Mouse (Mus musculus): ENCODE measurements at regions not wholly inside any gene's neighbourhood (a gene's known extent, or its start where the extent isn't known, plus 50 kb on each side); places are given as distances from the start of the nearest gene placed in this dataset.

DNA sequence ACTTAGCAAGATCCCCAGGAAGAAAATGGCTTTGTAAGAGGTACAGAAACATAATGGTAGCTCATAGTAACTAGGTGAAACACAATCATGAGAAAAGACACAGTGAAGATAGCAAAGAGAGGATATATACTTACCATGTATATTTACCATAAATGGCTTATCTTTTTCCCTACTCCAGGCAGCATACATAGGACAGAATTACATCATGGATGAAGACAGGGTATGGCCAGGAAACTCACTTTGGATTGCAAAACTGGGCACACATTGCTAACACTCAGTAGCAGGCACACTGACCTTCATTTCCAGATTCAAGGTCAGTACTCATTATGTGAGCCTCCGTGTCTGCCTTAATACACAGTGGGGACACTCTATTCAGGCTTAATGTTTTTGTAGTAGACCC, 1210.5 kb downstream of the Pcdh18 start:
- TF ChIP-seq CTCF (IDR thresholded peaks at IDR 0.05 in 2 of 3, conservative IDR thresholded peaks at IDR 0.05 in 1 of 3; ENCODE audit: control insufficient read depth in 1 of 3, insufficient read depth in 1 of 3, low read depth in 2 of 3, low read length in 3 of 3, poor library complexity in 1 of 3, severe bottlenecking in 1 of 3) (no peak), USF2 (IDR thresholded peaks at IDR 0.05; ENCODE audit: borderline replicate concordance in 1 of 2, insufficient read depth in 1 of 2, low read depth in 1 of 2, low read length in 2 of 2) (no peak), ELF1 (IDR thresholded peaks at IDR 0.05; ENCODE audit: low read depth, low read length) (no peak), KAT2A (conservative IDR thresholded peaks at IDR 0.05; ENCODE audit: low read depth, low read length) (no peak), TCF12 (IDR thresholded peaks at IDR 0.05; ENCODE audit: low read depth, low read length) (no peak)
